Mouse (Mus musculus): Measurements from ENCODE around the gene Cmpk2.

- no peak for TF ChIP-seq POLR2A (IDR thresholded peaks at IDR 0.05; ENCODE audit: borderline replicate concordance, low read depth, low read length)
- TF ChIP-seq CTCF (IDR thresholded peaks at IDR 0.05; ENCODE audit: low read depth, low read length) = no peak
Measured at GRCm38 (mm10) chr12:26525698-26526026, 56.7 kb downstream of the Cmpk2 start.
